Mouse (Mus musculus) small intestine, adult 2 months (tissue): ENCODE data around the gene Vstm4. TPM values are rescaled to one million over a fixed set of nuclear protein-coding genes. Genes with fewer than 3 reads are reported as not detected.

ENCODE experiments used
- H3K27ac ChIP-seq: fragments of 200-500 bp; 2 replicates; pipeline ENCODE4 v1.5.1; 2012; ENCODE audit warnings: low read depth, low read length, control low read depth, inconsistent platforms; ENCODE audit not compliant: insufficient read depth
- H3K27me3 ChIP-seq: fragments of 200-500 bp; 2 replicates; pipeline ENCODE4 v1.6.1; 2012; ENCODE audit warnings: mild to moderate bottlenecking, moderate library complexity, low read length, inconsistent platforms; ENCODE audit not compliant: control insufficient read depth, insufficient read depth
- H3K36me3 ChIP-seq: fragments of 200-500 bp; 2 replicates; pipeline ENCODE4 v1.6.1; 2012; ENCODE audit warnings: mild to moderate bottlenecking, low read length, control low read depth, inconsistent platforms; ENCODE audit not compliant: control insufficient read depth, insufficient read depth
- H3K4me1 ChIP-seq: fragments of 200-500 bp; 2 replicates; pipeline ENCODE4 v1.6.1; 2012; ENCODE audit warnings: low read length, inconsistent platforms, mixed read lengths; ENCODE audit not compliant: control insufficient read depth, insufficient read depth, insufficient read length
- H3K4me3 ChIP-seq: fragments of 200-500 bp; 2 replicates; pipeline ENCODE4 v1.5.1; 2012; ENCODE audit warnings: low read depth, mild to moderate bottlenecking, control low read depth, inconsistent platforms, low read length, moderate library complexity
- CTCF ChIP-seq: fragments of 200-500 bp; IDR thresholded peaks from 2 replicates; pipeline ENCODE4 v1.5.1; 2012; ENCODE audit warnings: low read depth, mild to moderate bottlenecking, control low read depth, inconsistent platforms, low read length, moderate library complexity, mixed read lengths; ENCODE audit not compliant: insufficient replicate concordance, insufficient read length; ENCODE audit errors: extremely low read depth
- POLR2A ChIP-seq: fragments of 200-500 bp; IDR thresholded peaks from 2 replicates; pipeline ENCODE4 v1.6.1; 2012; ENCODE audit warnings: low read depth, mild to moderate bottlenecking, control low read depth, inconsistent platforms, low read length, moderate library complexity
- WGBS: fragments of 180-500 bp; shearing (Covaris S2); methylation state at CpG from one replicate; pipeline ENCODE4 v1.1.7; 2018; 5-methylcytosine and 5-hydroxymethylcytosine counted together
- polyA plus RNA-seq: library from polyadenylated mRNA; depleted of rRNA; stranded (reverse); fragments of >200 nt; gene quantifications from 2 replicates; pipeline ENCODE4 v1.2.3, GENCODE M21; 2012

Vstm4 gene
- polyA plus RNA-seq, 1 experiment = 2.7 TPM

DNA sequence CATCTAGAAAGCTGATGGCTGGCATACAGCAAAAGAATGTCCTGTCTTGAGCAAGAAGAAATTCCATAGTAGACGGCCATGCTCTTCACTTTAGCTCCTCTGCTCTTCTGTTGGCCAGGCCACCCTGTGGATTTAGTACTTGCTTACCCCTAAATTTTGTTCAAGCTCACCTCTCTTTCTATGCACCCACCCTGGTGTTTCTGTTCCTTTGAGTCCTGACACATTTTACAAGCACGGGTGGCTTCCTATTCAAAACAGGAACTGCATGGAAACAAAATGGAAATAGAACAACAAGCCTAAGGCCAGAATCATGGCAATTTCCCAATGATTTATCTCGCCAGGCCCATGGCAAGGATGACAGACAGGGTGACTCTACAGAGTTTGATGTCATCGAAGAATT is 33.7 kb upstream of the Vstm4 start:
- Histone ChIP-seq H3K4me1 (peaks cover 6% of the 10 kb centered on the region), H3K4me3 (no peak overlapping the region), H3K36me3 (no peaks in the 10 kb centered on the region), H3K27ac (no peak overlapping the region), H3K27me3 (no peaks in the 10 kb centered on the region)
- 78% methylated on average over 4 of the region's 4 CpGs for WGBS
- TF ChIP-seq POLR2A (no peak), CTCF (no peak)

DNA sequence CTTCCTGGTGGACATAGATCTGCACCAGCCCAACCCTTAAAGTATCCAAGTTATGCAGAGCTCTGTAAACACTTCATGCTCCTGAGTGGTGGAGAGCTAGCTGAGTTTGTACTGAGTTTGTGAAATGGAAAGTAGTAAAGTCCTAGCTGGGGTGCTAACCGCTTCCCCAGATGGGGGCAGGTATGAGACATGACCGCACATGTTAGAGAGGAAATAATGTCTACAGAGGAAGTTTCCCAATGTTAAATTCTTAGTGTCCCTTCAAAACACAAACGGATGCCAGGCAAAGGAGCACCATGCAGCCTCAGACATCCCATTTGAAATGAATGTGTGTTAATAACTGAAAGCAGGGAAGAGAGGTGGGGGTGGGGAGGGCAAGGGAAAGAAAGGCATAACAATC is 32.7 kb upstream of the Vstm4 start:
- TF ChIP-seq POLR2A = no peak
- no peak for TF ChIP-seq CTCF
- Histone ChIP-seq H3K36me3 (no peaks in the 10 kb centered on the region), H3K27ac (no peak overlapping the region), H3K4me3 (no peak overlapping the region), H3K4me1 (peaks cover 10% of the 10 kb centered on the region), H3K27me3 (no peaks in the 10 kb centered on the region)
- whole genome bisulfite sequencing = 62% methylated on average over 3 of the region's 3 CpGs

DNA sequence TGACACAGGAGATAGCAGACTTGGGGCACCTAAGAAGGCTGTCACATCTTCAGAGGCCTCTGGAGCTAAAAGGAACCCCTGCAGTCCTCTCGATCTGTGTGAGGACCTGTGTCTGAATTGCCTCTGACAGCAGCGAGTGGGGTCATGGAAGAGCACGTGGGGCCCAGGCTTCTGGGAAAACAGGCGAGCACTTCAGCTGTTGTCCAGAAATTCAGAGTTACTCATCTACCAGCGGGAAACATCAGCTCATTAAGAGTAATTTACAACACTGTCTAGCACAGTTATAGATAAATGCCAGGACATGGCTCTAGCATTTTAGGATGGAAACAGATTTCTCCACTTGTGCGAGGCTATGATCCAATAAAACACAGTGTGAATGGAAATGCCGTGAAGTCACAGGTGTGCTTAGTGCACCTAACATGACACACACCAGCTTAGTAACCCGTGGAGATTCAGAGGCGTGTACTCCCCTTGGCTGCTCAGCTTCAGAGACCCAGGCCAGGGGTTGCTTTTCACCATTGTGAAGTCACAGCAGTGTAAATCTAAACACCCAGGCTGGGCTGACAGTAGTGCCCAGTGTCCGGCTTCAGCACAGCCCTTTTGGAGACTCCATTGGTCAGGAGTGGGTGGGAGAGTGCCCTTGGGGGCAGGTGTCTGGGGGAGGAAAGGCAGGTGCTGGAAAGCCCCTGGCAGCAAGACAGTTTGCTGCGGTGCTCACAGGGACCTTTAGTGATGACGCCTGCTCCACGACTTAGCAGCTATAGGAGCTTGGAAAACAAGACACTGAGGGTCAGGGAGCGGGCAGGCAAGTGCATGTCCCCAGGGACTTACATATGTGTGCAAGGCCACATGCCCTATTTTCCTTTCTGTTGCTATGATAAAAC is 32.0 kb upstream of the Vstm4 start:
- WGBS = 57% methylated on average over 14 of the region's 14 CpGs
- TF ChIP-seq CTCF (no peak), POLR2A (no peak)
- H3K27me3 ChIP-seq = no peaks in the 10 kb centered on the region
- no peak overlapping the region for H3K27ac ChIP-seq
- no peak overlapping the region for H3K4me3 ChIP-seq
- H3K36me3 ChIP-seq = no peaks in the 10 kb centered on the region
- peaks cover 10% of the 10 kb centered on the region for H3K4me1 ChIP-seq

DNA sequence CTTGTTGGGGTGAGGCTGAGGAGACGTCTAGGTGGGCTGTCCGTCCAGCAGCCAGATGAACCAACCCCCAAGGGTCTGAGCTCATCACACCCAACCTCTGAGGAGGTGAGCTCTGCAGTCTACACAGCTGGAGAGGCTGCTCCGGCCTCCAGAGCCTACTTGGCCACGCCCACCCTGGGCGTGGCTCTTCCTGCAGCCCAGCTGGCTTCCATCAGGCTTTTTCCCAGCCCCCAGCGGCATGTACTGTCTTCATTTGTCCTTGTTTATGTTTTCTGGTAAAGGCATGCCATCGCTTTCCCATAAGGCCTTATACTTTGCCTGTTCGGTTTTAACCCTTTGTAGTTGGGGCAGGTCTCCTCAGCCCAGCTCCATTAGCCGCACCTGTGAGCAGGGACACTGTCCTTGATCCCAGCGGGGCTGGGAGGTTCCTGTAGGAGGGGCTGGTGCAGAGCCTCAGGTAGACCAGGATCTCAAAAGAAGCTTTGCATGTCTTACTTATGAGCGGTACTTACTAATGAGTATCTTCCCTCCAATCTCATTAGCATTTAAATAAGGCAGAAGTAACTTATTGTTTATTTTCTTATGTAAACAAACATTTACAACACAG is 31.0 kb upstream of the Vstm4 start:
- 16% methylated on average over 11 of the region's 11 CpGs for WGBS
- Histone ChIP-seq H3K4me1 (peaks cover 10% of the 10 kb centered on the region), H3K36me3 (no peaks in the 10 kb centered on the region), H3K4me3 (no peak overlapping the region), H3K27me3 (no peaks in the 10 kb centered on the region), H3K27ac (peak overlapping the region; percentile 27; the same call in 1 of the 2 replicates)
- no peak for TF ChIP-seq CTCF

DNA sequence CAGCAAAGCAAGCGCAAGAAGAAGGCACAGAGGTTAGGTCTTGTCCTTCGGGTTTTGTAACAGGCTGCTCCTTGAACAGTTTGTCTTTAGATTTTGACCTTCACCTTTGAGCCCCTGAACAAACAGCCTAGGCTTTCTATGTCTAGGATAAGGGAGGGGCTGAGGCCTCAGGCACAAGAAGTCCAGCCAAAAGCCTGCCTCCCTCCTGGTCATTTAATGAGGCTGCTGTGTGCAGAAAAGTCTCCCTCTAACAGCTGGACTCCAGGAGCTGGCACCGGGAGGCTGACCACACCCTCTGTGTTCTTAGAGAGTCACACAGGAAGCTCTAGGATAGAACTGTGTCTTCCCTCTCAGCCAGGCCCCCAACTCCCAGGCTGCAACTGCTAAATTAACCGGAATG is 29.4 kb upstream of the Vstm4 start:
- 55% methylated on average over 4 of the region's 4 CpGs for WGBS

DNA sequence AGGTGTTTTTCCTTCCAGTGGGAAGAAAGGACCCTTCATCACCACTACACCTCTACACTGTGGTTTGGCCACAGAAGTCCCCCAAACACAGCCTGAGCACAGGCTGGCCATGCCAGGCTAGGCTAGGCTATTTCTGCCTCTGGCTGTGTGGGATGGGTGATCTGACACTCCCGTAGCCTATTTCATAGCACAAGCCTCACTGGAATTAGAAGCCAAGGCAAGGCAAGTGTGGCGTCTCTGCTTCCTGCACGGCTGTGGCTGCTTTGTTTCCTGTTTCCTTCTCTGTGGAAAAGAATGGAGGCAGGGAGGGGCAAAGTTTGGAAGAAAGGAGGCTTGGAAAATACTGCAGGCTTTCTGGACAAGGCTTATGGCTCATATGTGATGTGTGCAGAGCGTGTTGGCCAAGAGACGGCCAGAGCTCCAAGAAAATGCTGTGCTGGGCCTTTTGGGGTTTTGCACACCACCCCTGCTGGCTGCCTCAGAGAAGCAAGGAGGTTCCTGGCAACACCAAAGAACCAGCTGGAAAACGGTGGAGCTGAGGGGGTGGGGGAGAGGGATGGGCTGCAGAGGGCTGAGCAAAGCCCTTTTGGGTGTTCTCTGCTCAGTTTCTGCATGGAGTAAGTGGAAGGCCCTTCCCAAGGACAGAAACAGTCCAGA is 28.4 kb upstream of the Vstm4 start:
- H3K27ac ChIP-seq = 0 out of 2 replicates have a peak overlapping the region, but pooled peaks have one; percentile 31
- H3K27me3 ChIP-seq = no peaks in the 10 kb centered on the region
- 53% methylated on average over 6 of the region's 6 CpGs for WGBS
- no peaks in the 10 kb centered on the region for H3K36me3 ChIP-seq
- TF ChIP-seq POLR2A = no peak
- no peak for TF ChIP-seq CTCF
- H3K4me3 ChIP-seq = no peak overlapping the region
- H3K4me1 ChIP-seq = peaks cover 10% of the 10 kb centered on the region

More for the DNA sequence above, 29.4 kb upstream of the Vstm4 start:
- Histone ChIP-seq H3K27me3 (no peaks in the 10 kb centered on the region), H3K36me3 (no peaks in the 10 kb centered on the region), H3K4me1 (peaks cover 10% of the 10 kb centered on the region), H3K4me3 (no peak overlapping the region), H3K27ac (no peak overlapping the region)
- TF ChIP-seq POLR2A = no peak
- no peak for TF ChIP-seq CTCF

DNA sequence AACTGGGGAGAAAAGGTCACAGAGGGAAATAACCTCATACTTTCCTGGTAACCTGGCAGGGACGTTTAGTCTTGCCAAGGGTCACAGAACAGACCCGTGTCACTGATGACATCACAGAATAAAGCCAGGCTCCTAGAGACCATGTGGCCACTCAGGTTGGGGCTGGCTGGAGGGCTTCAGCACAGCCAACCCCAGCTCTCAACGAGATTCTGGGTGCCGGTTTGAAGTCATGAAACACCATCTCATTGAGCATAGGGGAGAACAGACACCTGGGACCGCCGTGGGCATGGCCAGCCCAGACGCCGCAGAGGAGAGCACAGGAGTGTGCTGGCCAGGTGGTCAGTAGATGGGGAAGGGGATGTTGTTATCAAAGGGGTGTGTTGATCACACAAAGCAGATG is 22.7 kb upstream of the Vstm4 start, which contains the start of gene Fam170b:
Gene Fam170b (plus strand): TSS at position 116 of the 400 bp plus-strand sequence.
- H3K27ac ChIP-seq = no peak within 1 kb of the TSS
- H3K27me3 ChIP-seq = no peaks in the 10 kb centered on the region
- H3K36me3 ChIP-seq = no peaks in the 10 kb centered on the region
- 63% methylated on average over 8 of the region's 8 CpGs for WGBS
- no peaks in the 10 kb centered on the region for H3K4me1 ChIP-seq
- TF ChIP-seq POLR2A (no peak), CTCF (no peak)
- H3K4me3 ChIP-seq = no peak within 1 kb of the TSS
